ENCODE assay signal across 12 mouse cellular contexts in genomic region chr5:30172115-30172514, GRCm38 (mm10). TPM values are rescaled to one million over a fixed set of nuclear protein-coding genes. Genes with fewer than 3 reads are reported as not detected.
DNase-seq lines count a peak whose midpoint lies in the region; ATAC-seq and TF ChIP-seq lines count a peak whose summit lies in the region.
"Had no signal": no experiment of that assay in that cellular context is flagged by ENCODE, and none has a peak within 500 bp of the region (broad histone marks: within the 10 kb centered on the region; RNA-seq: fewer than 3 reads in every experiment).

No protein-coding gene starts in this region.

- no peaks in the 10 kb centered on the region for H3K9me3 ChIP-seq in neural tube, embryonic 15.5 days (replicated peaks)
- no peaks in the 10 kb centered on the region for H3K9me3 ChIP-seq in heart, postnatal 0 days (replicated peaks; ENCODE audit: control insufficient read depth, low read length)
- H3K9me3 ChIP-seq: limb, embryonic 15.5 days had no signal

- no peak overlapping the region for H3K27ac ChIP-seq in neural tube, embryonic 15.5 days (replicated peaks)
- peak overlapping the region; percentile 90 for H3K27ac ChIP-seq in heart, postnatal 0 days (ENCODE audit: low read depth)
- H3K27ac ChIP-seq: limb, embryonic 15.5 days had no signal

- peak; percentile 32 for DNase-seq in adrenal gland, postnatal 14 days
- no peak for DNase-seq in adrenal gland, postnatal 36 days
- peak; percentile 16 for DNase-seq in neural tube, embryonic 10.5 days (ENCODE audit: extremely low spot score, low spot score)
- DNase-seq in heart, postnatal 0 days (ENCODE audit: low spot score): peak; percentile 92
- DNase-seq in yolk sac, embryonic 10.5 days (ENCODE audit: low spot score): peak; percentile 47
- DNase-seq in thymus, postnatal 0 days (ENCODE audit: low spot score): no peak
- no peak for DNase-seq in right cerebral cortex, adult 2 months (ENCODE audit: low spot score in 2 of 2)
- DNase-seq: kidney, postnatal 10 days had no signal

- no peak for TF ChIP-seq CTCF in heart, postnatal 0 days (IDR thresholded peaks at IDR 0.05; ENCODE audit: low read depth)

- H3K27me3 ChIP-seq in neural tube, embryonic 15.5 days (replicated peaks): no peaks in the 10 kb centered on the region
- H3K27me3 ChIP-seq in heart, postnatal 0 days (ENCODE audit: control insufficient read depth, insufficient read depth, low read length): no peaks in the 10 kb centered on the region
- H3K27me3 ChIP-seq: limb, embryonic 15.5 days had no signal

- H3K4me1 ChIP-seq in neural tube, embryonic 15.5 days: no peaks in the 10 kb centered on the region
- 0 out of 2 replicates have a peak, but pooled peaks cover 15% of the 10 kb centered on the region for H3K4me1 ChIP-seq in heart, postnatal 0 days (ENCODE audit: control insufficient read depth, insufficient read depth)

- ATAC-seq in neural tube, embryonic 15.5 days (ENCODE audit: low FRiP score): no peak
- peak; percentile 93 for ATAC-seq in heart, postnatal 0 days (ENCODE audit: insufficient read depth, low read depth)

- no peak overlapping the region for H3K4me2 ChIP-seq in neural tube, embryonic 15.5 days
- H3K4me2 ChIP-seq in heart, postnatal 0 days (ENCODE audit: low read depth, low read length): no peak overlapping the region; the same call in 1 of the 2 replicates
- H3K4me2 ChIP-seq: limb, embryonic 15.5 days had no signal

- peak; percentile 30; the same call in 1 of the 2 replicates for TF ChIP-seq EP300 in heart, postnatal 0 days (IDR thresholded peaks at IDR 0.05; ENCODE audit: low read depth)

- H3K36me3 ChIP-seq in neural tube, embryonic 15.5 days: peaks cover 78% of the 10 kb centered on the region
- peaks cover 75% of the 10 kb centered on the region for H3K36me3 ChIP-seq in heart, postnatal 0 days (replicated peaks; ENCODE audit: control insufficient read depth, insufficient read depth, low read length)

- H3K9ac ChIP-seq in neural tube, embryonic 15.5 days (replicated peaks): no peak overlapping the region
- peak overlapping the region; percentile 13 for H3K9ac ChIP-seq in heart, postnatal 0 days (replicated peaks; ENCODE audit: low read depth, low read length)
- H3K9ac ChIP-seq: limb, embryonic 15.5 days had no signal

- H3K4me3 ChIP-seq in neural tube, embryonic 15.5 days (replicated peaks): no peak overlapping the region
- H3K4me3 ChIP-seq in heart, postnatal 0 days (ENCODE audit: low read depth, low read length): no peak overlapping the region
- H3K4me3 ChIP-seq: limb, embryonic 15.5 days had no signal

RNA-seq across cellular contexts. Expression of gene Hadhb, which starts 17.1 kb away (rescaled TPM):
- total RNA-seq in adrenal gland, postnatal 14 days (2021): 1,392 and 1,422 TPM in 2 replicates
- 100 to 1,000 TPM; 827 to 996 TPM for total RNA-seq in adrenal gland, postnatal 36 days (2021)
- 57.5 and 86.0 TPM in 2 replicates for polyA plus RNA-seq in neural tube, embryonic 15.5 days (2015; fragmentation: Nextera tagmentation; extraction: Ambion mirVana)
- 669 and 1,098 TPM in 2 replicates for total RNA-seq in heart, postnatal 0 days (2014; rRNA removed; ENCODE audit: low replicate concordance)
- 1,207 and 1,270 TPM in 2 replicates for polyA plus RNA-seq in heart, postnatal 0 days (2015; fragmentation: Nextera tagmentation; extraction: Ambion mirVana)
- polyA plus RNA-seq in thymus, postnatal 0 days (2015; fragmentation: Nextera tagmentation; extraction: Ambion mirVana): 182 and 193 TPM in 2 replicates

RNA-seq across cellular contexts. Expression of gene Hadha, which starts 17.2 kb away (rescaled TPM):
- 813 and 814 TPM in 2 replicates for total RNA-seq in adrenal gland, postnatal 14 days (2021)
- 100 to 1,000 TPM; 505 to 525 TPM for total RNA-seq in adrenal gland, postnatal 36 days (2021)
- 67.2 and 89.6 TPM in 2 replicates for polyA plus RNA-seq in neural tube, embryonic 15.5 days (2015; fragmentation: Nextera tagmentation; extraction: Ambion mirVana)
- 368 and 497 TPM in 2 replicates for total RNA-seq in heart, postnatal 0 days (2014; rRNA removed; ENCODE audit: low replicate concordance)
- polyA plus RNA-seq in heart, postnatal 0 days (2015; fragmentation: Nextera tagmentation; extraction: Ambion mirVana): 722 and 748 TPM in 2 replicates
- polyA plus RNA-seq in thymus, postnatal 0 days (2015; fragmentation: Nextera tagmentation; extraction: Ambion mirVana): 111 and 124 TPM in 2 replicates

RNA-seq across cellular contexts. Expression of gene Adgrf3, which starts 33.4 kb away (rescaled TPM):
- total RNA-seq in adrenal gland, postnatal 14 days (2021): 0.19 TPM in 1 of 2 replicates, not detected in the other
- total RNA-seq in adrenal gland, postnatal 36 days (2021): not detected
- polyA plus RNA-seq in neural tube, embryonic 15.5 days (2015; fragmentation: Nextera tagmentation; extraction: Ambion mirVana): 0.11 TPM in 1 of 2 replicates, not detected in the other
- 0.08 and 0.43 TPM in 2 replicates for total RNA-seq in heart, postnatal 0 days (2014; rRNA removed; ENCODE audit: low replicate concordance)
- polyA plus RNA-seq in heart, postnatal 0 days (2015; fragmentation: Nextera tagmentation; extraction: Ambion mirVana): 0.23 and 0.60 TPM in 2 replicates
- 0.10 and 0.29 TPM in 2 replicates for polyA plus RNA-seq in thymus, postnatal 0 days (2015; fragmentation: Nextera tagmentation; extraction: Ambion mirVana)
- total RNA-seq: megakaryocyte-erythroid progenitor cell, adult 5-6 weeks had no signal
- polyA plus RNA-seq: cortical plate, adult 2 months had no signal

Comparison
In these comparisons a context has a peak if more than half of its experiments do, and no peak if none do; other contexts are left out.
1. DNase-seq: peak in adrenal gland, postnatal 14 days (single experiment), neural tube, embryonic 10.5 days (single experiment), heart, postnatal 0 days (single experiment) and yolk sac, embryonic 10.5 days (single experiment); none in adrenal gland, postnatal 36 days (0 of 2), thymus, postnatal 0 days (single experiment) and right cerebral cortex, adult 2 months (0 of 2).